Mouse (Mus musculus): ENCODE measurements around the gene Mthfsl. TPM values are rescaled to one million over a fixed set of nuclear protein-coding genes. Genes with fewer than 3 reads are reported as not detected.
"Not testable (repeated sequence)": the region's sequence is repeated elsewhere in the genome, so short reads cannot be mapped to it uniquely, and the experiment has no call there.

The Mthfsl gene
- total RNA-seq (2021) = 33.7 and 37.2 TPM in 2 replicates
- long read RNA-seq, experiment 1, transcript Mthfsl-204 (4 exons, 725 nt) = minor isoform, 5 of 58 reads
- long read RNA-seq, experiment 1, transcript Mthfsl-201 (3 exons, 801 nt) = major isoform, 29 of 58 reads
- long read RNA-seq, experiment 1, partial matches to known transcripts = 0 of 58 reads
- long read RNA-seq, experiment 1, other reads (novel, unspliced or antisense) = 24 of 58 reads
- long read RNA-seq, experiment 2, transcript Mthfsl-201 (3 exons, 801 nt) = major isoform, 25 of 43 reads
- long read RNA-seq, experiment 2, partial matches to known transcripts = 4 of 43 reads
- long read RNA-seq, experiment 2, other reads (novel, unspliced or antisense) = 14 of 43 reads

DNA sequence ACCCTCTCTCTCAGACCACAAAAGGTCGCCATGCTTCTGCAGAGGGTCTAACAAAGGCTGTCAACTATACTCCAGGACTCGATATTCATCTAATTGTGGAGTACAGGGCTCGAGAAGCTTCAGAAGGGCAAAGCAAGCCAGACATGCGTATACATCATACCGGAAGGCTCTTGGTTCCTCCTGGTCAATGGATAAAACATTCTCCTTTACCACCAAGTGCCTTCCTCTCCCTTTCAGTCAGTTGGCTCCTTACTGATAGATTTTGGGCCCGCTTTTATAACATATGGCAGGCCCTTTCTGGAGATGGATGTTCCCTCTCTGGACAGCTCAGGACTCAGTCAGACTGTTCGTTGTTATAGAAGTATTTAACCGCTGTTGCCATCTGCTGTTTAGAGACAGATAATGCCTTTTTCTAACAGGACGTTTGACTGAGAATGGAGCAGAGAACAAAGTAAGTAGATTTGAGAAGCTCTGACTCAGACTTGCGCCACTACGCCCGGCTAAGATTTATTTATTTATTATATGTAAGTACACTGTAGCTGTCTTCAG is at the start of gene Mthfsl:
Gene Mthfsl (minus strand): TSS at position 308 of the 549 bp plus-strand sequence.
- DNase-seq = peak; percentile 42

DNA sequence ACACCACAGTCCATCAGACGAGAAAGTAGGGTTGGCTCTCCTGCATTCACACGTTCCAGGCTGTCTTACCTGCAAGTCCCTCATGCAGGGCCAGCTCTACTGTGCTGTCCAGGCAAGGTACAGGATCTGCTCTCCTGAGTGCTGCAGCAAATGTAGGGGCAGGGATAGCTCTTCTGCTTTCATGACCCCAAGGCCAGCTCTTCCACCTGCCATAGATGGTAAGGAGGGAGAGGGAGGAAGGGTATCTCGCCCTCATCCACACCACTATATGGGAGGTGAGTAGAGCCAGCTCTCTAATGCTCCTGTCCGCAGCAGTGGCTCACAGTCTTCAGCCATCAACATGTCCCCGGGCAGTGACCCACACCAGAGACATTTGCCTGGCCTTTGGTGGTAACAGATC is 49.4 kb upstream of the Mthfsl start:
- not testable (repeated sequence) for DNase-seq

GRCm38 (mm10) chr9:88746687-88747086 is 26.6 kb upstream of the Mthfsl start:
- DNase-seq = peak; percentile 32

DNA sequence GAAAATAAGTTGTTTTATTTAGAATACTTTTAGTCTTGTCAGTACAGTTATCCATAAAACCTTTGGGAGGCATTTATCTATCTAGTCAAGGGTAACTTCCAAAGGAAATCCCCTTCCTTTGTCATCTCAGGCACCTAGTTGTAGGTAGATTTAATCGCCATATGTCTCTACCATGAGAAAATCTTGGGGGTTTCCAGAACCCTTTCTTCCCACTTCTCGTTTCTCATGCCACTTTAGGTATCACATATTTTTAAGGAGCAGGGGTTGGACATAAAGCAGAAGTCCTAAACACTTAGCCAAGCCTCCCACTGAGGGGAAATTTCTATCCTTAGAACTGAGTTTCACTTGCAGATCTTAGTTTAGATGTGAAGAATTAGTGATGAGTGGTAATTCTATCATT is 25.9 kb upstream of the Mthfsl start:
- not testable (repeated sequence) for DNase-seq

DNA sequence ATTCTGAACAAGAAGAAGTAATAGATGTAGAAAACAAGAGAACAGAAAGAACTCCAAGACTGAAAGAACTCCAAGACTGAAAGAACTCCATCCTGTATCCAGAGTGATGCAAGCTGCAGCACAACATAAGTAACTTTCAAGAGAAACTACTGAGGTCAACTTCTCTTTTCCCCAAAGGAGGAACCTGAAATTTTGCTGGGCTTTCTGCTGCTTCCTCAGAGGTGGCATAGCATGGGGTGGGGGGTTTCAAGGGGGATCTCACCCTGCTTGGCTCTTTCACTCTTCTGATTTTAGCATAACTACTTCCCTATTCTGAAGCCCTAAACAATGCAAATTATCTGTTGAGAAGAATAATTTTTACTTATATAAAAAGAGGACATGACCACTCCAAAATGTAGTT is 15.2 kb upstream of the Mthfsl start:
- DNase-seq = not testable (repeated sequence)

DNA sequence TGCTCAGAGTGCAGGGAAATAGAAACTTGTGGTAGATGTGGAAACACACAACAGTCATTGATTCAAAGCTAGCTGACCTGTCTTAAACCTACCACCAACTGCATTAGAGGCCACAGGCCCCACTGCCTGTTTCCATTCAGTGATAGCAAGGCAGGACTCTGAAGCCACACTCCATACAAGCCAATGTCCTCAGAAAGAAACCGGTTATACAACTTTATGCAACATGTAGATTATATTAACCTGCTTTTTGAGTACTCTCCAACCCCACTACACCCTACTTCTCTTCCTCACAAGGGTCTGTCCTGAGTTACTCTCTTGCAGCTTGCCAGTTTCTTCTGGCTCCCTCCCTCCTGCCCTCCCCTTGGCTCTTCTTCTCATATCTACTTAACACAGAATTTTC is 13.1 kb upstream of the Mthfsl start:
- not testable (repeated sequence) for DNase-seq

- DNase-seq = not testable (repeated sequence)
These were observed 12.2 kb upstream of the Mthfsl start for GRCm38 (mm10) chr9:88732334-88732733.

GRCm38 (mm10) chr9:88731728-88732127 is 11.6 kb upstream of the Mthfsl start, which contains the start of gene Bcl2a1d:
TSS of gene Bcl2a1d (minus strand) at chr9:88731914.
- DNase-seq = not testable (repeated sequence)

GRCm38 (mm10) chr9:88728311-88728710 is 8.2 kb upstream of the Mthfsl start:
- DNase-seq = not testable (repeated sequence)

- DNase-seq = not testable (repeated sequence)
These were observed 1.5 kb upstream of the Mthfsl start for GRCm38 (mm10) chr9:88721628-88722027.

DNA sequence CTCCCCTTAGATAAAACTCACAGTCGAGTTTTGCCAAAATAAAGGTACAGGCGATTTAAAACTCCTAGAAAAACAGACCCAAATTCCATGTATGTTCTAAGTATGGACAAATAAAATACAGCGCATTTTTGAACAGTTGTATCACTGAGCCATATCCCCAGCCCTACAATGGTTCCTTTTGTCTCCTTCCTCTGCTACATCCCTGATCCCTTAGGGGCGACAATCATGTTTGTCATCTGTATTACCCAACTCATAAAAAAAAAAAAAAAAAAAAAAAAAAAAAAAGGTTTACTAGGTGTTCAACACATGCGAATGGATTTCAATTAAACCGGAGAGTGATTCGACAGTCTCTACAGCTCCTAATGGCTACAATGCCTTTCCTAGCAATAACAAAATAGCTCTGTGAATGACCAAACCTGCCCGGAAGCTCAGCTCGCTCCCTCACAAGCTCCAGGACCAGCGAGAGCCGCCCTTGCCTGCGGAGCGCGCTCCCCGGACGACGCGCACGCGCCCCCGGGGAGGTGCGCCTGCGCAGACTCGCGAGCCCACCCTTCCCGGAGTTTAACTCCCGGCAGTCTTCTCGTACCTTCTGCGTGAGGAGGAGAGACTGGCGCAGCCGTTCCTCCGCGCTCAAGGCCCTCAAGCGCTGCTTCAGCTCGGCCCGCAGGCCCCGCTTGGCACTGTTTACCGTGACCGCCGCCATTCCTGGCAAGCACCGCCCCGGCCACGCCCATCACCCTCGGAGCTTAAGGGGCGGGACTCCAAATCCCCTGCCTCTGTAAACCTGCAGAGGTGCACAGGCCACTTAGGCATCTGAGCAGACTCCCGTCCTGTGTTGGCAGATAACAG is 799 bp downstream of the Mthfsl start:
- not testable (repeated sequence) for DNase-seq

- DNase-seq = not testable (repeated sequence)
These were observed 1.5 kb downstream of the Mthfsl start for GRCm38 (mm10) chr9:88718593-88718992.

DNA sequence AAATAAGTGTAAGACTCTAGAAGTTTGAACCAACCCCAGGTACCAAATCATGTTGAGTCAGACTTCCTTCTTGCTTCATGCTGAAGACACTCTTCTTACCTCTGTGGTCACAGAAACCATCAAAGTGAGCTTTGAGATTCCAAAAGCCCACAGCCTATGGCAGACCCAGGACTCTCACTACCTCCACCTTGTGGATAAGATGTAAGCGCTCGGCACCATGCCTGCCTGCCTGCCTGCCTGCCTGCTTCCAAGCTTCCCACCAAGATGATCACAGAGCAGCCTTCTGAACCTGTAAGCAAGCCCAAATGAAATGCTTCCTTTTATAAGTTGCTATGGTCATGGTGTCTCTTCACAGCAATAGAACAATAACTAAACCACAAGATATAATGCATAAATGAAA is 2.0 kb downstream of the Mthfsl start:
- DNase-seq = peak; percentile 67

DNA sequence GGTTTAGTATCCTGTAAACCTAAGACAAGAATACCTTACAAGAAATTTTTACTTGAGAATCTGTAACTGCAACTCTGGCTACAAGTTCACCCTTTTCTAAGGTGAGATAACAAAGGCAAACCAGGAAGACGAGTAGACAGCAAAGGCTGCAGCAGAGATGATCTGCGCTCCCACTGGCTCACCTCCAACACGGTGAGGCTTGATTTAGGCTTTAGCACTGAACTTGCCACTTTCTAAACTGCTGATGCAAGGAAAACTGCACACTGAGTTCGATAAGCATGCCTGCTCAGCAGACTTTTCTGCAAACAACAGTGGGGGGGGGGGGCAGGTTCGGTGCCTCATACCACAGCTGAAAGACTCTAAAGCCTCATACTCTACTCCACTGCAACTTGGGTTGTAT is 5.6 kb downstream of the Mthfsl start:
- not testable (repeated sequence) for DNase-seq

GRCm38 (mm10) chr9:88712164-88712749 is 7.8 kb downstream of the Mthfsl start:
- DNase-seq = not testable (repeated sequence)

DNA sequence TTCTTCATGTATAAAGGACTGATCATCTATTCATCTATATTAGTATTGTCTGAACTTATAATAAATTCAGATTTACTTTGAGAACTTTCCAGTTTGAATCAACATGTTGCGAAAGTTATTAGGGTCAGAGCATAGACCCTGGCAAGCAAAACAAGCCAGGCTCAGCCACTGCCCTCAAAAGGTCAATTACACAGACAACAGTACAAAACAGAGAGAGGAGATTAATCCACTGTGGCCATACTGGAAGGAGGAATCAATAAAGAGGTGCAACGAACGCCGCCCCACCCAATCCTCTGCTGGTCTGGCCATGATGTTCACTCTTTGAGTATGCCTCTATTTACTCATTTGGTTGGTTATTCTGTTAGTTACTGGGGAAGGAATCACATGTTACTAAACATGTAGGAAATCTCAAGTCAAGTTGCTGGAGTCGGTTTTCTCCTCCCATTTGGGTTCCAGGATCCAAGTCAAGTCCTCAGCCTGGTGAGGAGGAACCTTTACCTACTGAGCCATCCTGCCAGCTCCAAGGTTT is 9.1 kb downstream of the Mthfsl start:
- not testable (repeated sequence) for DNase-seq

GRCm38 (mm10) chr9:88710439-88710838 is 9.7 kb downstream of the Mthfsl start:
- DNase-seq = not testable (repeated sequence)

GRCm38 (mm10) chr9:88709794-88710193 is 10.3 kb downstream of the Mthfsl start:
- DNase-seq = not testable (repeated sequence)

DNA sequence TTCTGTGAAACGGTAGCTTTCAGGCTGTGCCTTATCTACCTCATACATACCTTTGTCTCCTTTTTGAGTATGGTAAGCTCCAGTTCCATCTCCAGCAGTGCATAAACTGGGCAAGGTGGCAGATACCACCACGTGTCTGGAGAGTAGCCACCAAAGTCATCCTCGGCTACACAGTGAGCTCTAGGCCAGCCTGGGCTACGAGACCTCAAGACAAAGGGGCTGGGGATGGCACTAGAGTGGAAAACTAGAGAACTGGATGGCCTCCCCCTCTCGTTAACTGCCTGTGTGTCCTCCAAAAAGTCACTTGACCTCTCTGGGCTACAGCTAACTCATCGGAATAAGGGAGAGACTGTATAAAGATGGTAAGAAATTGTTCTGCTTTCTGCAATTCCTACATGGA is 10.8 kb downstream of the Mthfsl start:
- no peak for DNase-seq

GRCm38 (mm10) chr9:88706700-88707099 is 13.4 kb downstream of the Mthfsl start:
- no peak for DNase-seq

DNA sequence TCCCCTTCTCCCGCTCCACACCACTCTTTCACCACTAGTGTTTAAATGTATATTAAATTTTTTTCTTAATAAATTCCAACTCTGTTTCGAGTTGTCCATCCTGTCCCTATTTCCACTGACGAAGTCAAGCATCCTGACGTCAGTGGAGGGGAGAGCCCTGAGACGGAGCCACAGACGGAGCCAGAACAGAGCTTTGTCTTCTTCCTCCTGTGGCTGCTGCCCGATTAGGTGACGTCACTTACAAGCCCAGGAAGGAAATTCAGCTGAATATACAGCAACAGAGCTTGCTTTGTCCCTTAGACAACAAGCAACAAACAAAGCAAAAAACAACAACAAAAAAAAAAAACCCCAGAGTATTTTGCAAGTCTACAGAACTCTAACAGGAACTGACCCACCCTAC is 14.9 kb downstream of the Mthfsl start:
- not testable (repeated sequence) for DNase-seq

DNA sequence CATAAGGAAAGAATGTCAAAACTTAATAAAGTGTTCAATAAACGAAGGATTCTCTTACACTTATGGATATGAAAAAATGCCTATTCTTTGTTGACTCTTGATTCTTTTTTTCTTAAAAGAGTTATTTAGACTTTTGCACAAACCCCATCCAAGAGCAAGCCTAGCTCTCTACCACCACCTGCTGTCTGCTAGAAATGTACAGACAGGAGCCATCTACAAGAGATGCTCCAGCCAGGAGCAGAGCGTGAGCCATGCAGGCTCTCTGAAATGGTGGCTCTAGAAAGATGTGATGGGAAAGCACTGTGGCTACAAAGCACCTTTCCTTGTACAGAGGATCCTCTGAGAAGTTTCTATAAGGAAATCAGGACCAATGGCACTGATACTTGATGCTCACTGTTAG is 21.4 kb downstream of the Mthfsl start:
- DNase-seq = not testable (repeated sequence)

Data from adrenal gland, postnatal 14 days (tissue).